Mouse (Mus musculus): ENCODE results near the gene Slc22a3. TPM values are rescaled to one million over a fixed set of nuclear protein-coding genes. Genes with fewer than 3 reads are reported as not detected.

Slc22a3 gene
- 0.11 and 0.17 TPM in 2 replicates for polyA plus RNA-seq (2014; fragmentation: Nextera tagmentation; extraction: Ambion mirVana)

DNA sequence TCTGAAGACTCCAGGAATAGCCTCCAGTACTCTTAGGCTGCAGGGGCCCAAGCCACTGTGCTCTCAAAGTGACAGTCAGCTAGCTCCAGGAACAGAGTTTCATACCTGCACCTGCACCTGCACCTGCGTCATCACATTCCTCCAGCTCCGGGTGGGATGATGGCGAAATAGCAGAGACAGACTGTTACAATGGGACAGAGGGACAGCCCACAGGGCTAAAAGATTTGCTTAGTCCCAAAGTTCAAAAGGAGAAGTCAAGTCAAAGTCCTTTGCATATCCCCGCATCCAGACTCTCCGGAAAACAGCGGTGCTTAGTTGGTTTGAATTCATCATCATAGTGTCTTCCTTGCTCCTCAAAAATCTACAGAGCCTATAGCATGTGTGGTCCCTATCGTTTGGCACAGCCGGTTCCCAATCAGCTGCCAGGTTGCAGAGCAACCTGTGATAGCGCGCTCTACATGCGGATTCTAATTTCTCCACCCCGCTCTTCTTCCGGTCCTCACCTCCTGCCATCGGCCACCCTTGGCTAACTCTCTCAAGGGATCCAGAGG, at the start of gene Slc22a3:
Slc22a3 (minus strand) TSS at position 51 of the 551 bp plus-strand sequence.
- DNase-seq (ENCODE audit: low spot score) (no peak), ATAC-seq (ENCODE audit: insufficient number of reproducible peaks, low FRiP score, low TSS enrichment, low read depth) (no peak)
- Histone ChIP-seq H3K27me3 (ENCODE audit: control insufficient read depth, insufficient read depth, low read length) (peaks cover 44% of the 10 kb centered on the region), H3K9me3 (ENCODE audit: control insufficient read depth, low read length) (no peaks in the 10 kb centered on the region), H3K9ac (ENCODE audit: low read length) (peak within 1 kb of the TSS; percentile 34; the same call in 1 of the 2 replicates), H3K27ac (replicated peaks; ENCODE audit: low read depth, low read length) (no peak within 1 kb of the TSS), H3K4me1 (ENCODE audit: control insufficient read depth, insufficient read depth, low read length) (0 out of 2 replicates have a peak, but pooled peaks cover 4% of the 10 kb centered on the region), H3K36me3 (ENCODE audit: control insufficient read depth, insufficient read depth, low read length) (no peaks in the 10 kb centered on the region), H3K4me3 (ENCODE audit: low read depth, low read length) (peak within 1 kb of the TSS; percentile 30), H3K4me2 (ENCODE audit: low read depth, severe bottlenecking) (peak within 1 kb of the TSS; percentile 57)
- 16% methylated on average over 14 of the region's 14 CpGs for WGBS

DNA sequence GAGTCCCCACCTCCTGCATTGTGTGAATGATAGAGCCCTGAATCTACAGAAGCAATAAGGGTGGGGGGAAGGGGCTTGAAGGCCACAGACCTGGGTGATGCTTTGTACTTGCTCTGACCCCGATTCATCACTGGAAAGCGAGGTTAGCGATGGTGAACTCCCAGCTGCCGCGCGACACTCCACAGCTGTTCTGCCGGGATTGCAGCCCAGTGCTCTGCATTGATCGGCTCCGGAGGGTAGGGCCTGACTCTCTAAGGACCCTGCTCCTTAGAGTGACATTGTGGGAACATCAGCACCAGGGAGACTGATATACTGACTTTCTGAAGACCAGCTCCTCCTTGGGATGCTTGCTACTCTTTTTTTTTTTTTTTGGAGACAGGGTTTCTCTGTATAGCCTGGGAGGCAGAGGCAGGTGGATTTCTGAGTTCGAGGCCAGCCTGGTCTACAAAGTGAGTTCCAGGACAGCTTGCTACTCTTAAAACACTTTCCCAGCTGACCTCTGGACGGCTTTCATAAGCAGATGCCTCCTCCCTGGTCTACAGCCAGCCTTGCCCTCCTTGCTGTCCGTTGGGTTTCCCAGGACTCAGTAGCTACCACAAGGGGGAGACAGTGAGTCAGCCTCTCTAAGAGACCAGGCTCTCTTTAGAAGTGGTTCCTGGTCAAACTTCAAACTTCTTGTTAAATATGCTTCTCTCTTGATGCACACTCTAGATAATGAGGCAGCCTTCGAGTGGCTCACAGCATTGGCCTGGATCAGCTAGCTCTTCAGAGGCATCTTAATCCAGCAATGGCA, 27.0 kb upstream of the Slc22a3 start:
- no peak overlapping the region for H3K4me3 ChIP-seq (ENCODE audit: low read depth, low read length)
- H3K36me3 ChIP-seq (ENCODE audit: control insufficient read depth, insufficient read depth, low read length) = no peaks in the 10 kb centered on the region
- H3K4me1 ChIP-seq (ENCODE audit: control insufficient read depth, insufficient read depth, low read length) = 0 out of 2 replicates have a peak, but pooled peaks cover 4% of the 10 kb centered on the region
- no peak overlapping the region for H3K9ac ChIP-seq (ENCODE audit: low read length)
- DNase-seq (ENCODE audit: low spot score) (peak; percentile 81), ATAC-seq (ENCODE audit: insufficient number of reproducible peaks, low FRiP score, low TSS enrichment, low read depth) (no peak)
- no peaks in the 10 kb centered on the region for H3K9me3 ChIP-seq (ENCODE audit: control insufficient read depth, low read length)
- H3K27ac ChIP-seq (replicated peaks; ENCODE audit: low read depth, low read length) = no peak overlapping the region
- H3K27me3 ChIP-seq (ENCODE audit: control insufficient read depth, insufficient read depth, low read length) = no peaks in the 10 kb centered on the region
- no peak overlapping the region for H3K4me2 ChIP-seq (ENCODE audit: low read depth, severe bottlenecking)
- WGBS = 63% methylated on average over 13 of the region's 13 CpGs

DNA sequence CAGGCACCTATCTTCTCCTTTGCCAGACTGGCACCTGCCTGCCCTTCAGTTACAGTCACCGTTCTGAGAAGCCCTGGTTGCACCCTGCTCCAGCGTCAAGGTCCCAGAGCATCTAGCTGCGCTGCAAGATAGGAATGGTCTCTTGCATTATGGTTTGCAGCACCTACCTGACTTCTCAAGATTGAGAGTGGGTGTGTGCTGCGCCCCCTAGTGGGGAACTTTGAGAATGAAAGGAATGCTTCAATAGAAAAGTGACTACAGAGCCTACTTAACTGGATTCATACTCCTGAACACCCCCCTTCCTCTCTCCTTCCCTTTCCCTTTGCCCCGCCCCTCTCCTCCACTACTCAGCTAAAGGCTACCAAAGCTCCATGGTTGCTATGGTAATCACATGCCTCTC, 24.6 kb upstream of the Slc22a3 start:
- Histone ChIP-seq H3K36me3 (ENCODE audit: control insufficient read depth, insufficient read depth, low read length) (no peaks in the 10 kb centered on the region), H3K9me3 (ENCODE audit: control insufficient read depth, low read length) (no peaks in the 10 kb centered on the region), H3K27me3 (ENCODE audit: control insufficient read depth, insufficient read depth, low read length) (no peaks in the 10 kb centered on the region), H3K4me1 (ENCODE audit: control insufficient read depth, insufficient read depth, low read length) (0 out of 2 replicates have a peak, but pooled peaks cover 4% of the 10 kb centered on the region), H3K27ac (replicated peaks; ENCODE audit: low read depth, low read length) (no peak overlapping the region), H3K4me2 (ENCODE audit: low read depth, severe bottlenecking) (no peak overlapping the region), H3K4me3 (ENCODE audit: low read depth, low read length) (no peak overlapping the region), H3K9ac (ENCODE audit: low read length) (no peak overlapping the region)
- no peak for ATAC-seq (ENCODE audit: insufficient number of reproducible peaks, low FRiP score, low TSS enrichment, low read depth)
- 35% methylated on average over 5 of the region's 5 CpGs for WGBS
- peak; percentile 82 for DNase-seq (ENCODE audit: low spot score)

DNA sequence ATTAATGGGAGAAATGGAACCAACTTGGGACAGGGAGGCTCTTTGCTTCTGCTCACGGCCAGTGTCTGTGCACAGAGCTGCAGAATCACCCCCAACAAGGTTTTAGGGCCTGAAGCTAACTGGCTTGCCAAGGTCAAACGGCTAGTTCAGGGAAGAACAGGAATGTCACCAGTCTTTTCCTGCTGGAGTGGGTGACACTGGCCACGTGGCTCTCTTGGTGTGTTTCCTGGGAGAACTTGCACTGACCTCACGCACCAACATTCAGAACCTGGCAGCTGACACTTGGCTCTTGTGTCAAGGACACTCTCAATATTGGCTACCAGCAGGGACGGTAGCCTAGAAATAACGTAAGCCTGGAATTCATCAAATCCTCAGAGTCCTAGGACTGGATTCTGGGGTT, 22.6 kb upstream of the Slc22a3 start:
- no peaks in the 10 kb centered on the region for H3K27me3 ChIP-seq (ENCODE audit: control insufficient read depth, insufficient read depth, low read length)
- H3K27ac ChIP-seq (replicated peaks; ENCODE audit: low read depth, low read length) = no peak overlapping the region
- 0 out of 2 replicates have a peak, but pooled peaks cover 4% of the 10 kb centered on the region for H3K4me1 ChIP-seq (ENCODE audit: control insufficient read depth, insufficient read depth, low read length)
- H3K4me3 ChIP-seq (ENCODE audit: low read depth, low read length) = no peak overlapping the region
- ATAC-seq (ENCODE audit: insufficient number of reproducible peaks, low FRiP score, low TSS enrichment, low read depth) = no peak
- H3K9me3 ChIP-seq (ENCODE audit: control insufficient read depth, low read length) = no peaks in the 10 kb centered on the region
- no peak for DNase-seq (ENCODE audit: low spot score)
- no peaks in the 10 kb centered on the region for H3K36me3 ChIP-seq (ENCODE audit: control insufficient read depth, insufficient read depth, low read length)
- 42% methylated on average over 6 of the region's 6 CpGs for WGBS
- no peak overlapping the region for H3K4me2 ChIP-seq (ENCODE audit: low read depth, severe bottlenecking)
- no peak overlapping the region for H3K9ac ChIP-seq (ENCODE audit: low read length)

DNA sequence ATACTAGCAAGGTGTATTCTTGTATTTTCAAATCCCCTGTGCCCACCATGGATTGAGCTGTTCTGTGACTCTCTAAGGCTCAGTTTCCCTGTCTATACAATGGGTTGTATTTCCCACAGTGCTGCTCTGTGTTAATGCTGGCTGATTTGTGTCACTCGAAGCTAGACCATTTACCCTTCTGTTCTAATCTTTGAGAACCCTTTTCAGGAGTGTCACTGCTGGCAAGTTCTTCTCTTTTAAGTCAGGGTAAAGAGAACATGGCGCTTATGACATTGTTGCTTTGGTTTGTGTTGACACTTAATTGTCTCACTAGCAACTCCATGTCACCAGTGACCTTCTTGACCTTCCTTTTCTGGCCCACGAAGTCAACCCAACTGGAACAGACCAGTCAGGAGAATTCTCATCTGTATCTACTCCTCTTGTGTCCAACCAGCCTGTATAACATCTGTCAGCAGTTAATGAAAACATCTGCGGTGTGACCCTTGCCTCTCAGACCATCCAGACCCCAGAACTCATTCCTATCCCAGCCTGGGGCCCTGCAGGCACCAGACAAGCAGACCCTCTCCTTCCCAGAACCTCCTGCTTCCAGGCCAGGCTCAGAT, 22.0 kb upstream of the Slc22a3 start:
- WGBS = 39% methylated on average over 4 of the region's 4 CpGs
- Histone ChIP-seq H3K4me1 (ENCODE audit: control insufficient read depth, insufficient read depth, low read length) (0 out of 2 replicates have a peak, but pooled peaks cover 4% of the 10 kb centered on the region), H3K27me3 (ENCODE audit: control insufficient read depth, insufficient read depth, low read length) (no peaks in the 10 kb centered on the region), H3K36me3 (ENCODE audit: control insufficient read depth, insufficient read depth, low read length) (no peaks in the 10 kb centered on the region), H3K4me2 (ENCODE audit: low read depth, severe bottlenecking) (no peak overlapping the region), H3K4me3 (ENCODE audit: low read depth, low read length) (no peak overlapping the region), H3K9me3 (ENCODE audit: control insufficient read depth, low read length) (no peaks in the 10 kb centered on the region), H3K27ac (replicated peaks; ENCODE audit: low read depth, low read length) (no peak overlapping the region), H3K9ac (ENCODE audit: low read length) (no peak overlapping the region)
- ATAC-seq (ENCODE audit: insufficient number of reproducible peaks, low FRiP score, low TSS enrichment, low read depth) (no peak), DNase-seq (ENCODE audit: low spot score) (no peak)

- no peak overlapping the region for H3K27ac ChIP-seq (replicated peaks; ENCODE audit: low read depth, low read length)
- H3K4me3 ChIP-seq (ENCODE audit: low read depth, low read length) = no peak overlapping the region
- no peaks in the 10 kb centered on the region for H3K4me1 ChIP-seq (ENCODE audit: control insufficient read depth, insufficient read depth, low read length)
- H3K36me3 ChIP-seq (ENCODE audit: control insufficient read depth, insufficient read depth, low read length) = no peaks in the 10 kb centered on the region
- ATAC-seq (ENCODE audit: insufficient number of reproducible peaks, low FRiP score, low TSS enrichment, low read depth) (no peak), DNase-seq (ENCODE audit: low spot score) (no peak)
- H3K9me3 ChIP-seq (ENCODE audit: control insufficient read depth, low read length) = no peaks in the 10 kb centered on the region; the same call in 1 of the 2 replicates
- H3K4me2 ChIP-seq (ENCODE audit: low read depth, severe bottlenecking) = no peak overlapping the region
- WGBS = 78% methylated on average over 2 of the region's 2 CpGs
- no peak overlapping the region for H3K9ac ChIP-seq (ENCODE audit: low read length)
- no peaks in the 10 kb centered on the region for H3K27me3 ChIP-seq (ENCODE audit: control insufficient read depth, insufficient read depth, low read length)
Measured at GRCm38 (mm10) chr17:12519089-12519488, 11.6 kb upstream of the Slc22a3 start.

DNA sequence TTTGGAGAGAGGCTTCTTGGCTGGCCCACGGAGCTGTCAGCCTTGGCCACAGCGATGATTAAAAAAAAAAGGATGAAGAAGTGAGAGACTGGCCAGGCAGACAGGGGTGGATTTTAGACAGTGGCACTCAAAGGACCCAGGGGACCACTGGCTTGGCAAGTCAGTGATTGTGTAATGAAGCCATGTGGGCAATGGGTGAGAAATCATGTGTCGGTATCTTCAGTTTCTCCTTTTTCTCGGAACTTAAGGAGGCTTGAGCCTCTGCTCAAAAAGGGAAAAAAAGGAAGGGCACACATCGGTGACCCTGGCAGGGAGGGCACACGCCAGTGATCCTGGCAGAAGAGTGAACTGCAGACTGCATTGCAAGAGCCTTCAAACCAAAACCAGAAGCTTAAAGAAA, 10.7 kb upstream of the Slc22a3 start:
- no peak for DNase-seq (ENCODE audit: low spot score)
- H3K36me3 ChIP-seq (ENCODE audit: control insufficient read depth, insufficient read depth, low read length) = no peaks in the 10 kb centered on the region
- H3K27me3 ChIP-seq (ENCODE audit: control insufficient read depth, insufficient read depth, low read length) = no peaks in the 10 kb centered on the region
- 90% methylated on average over 6 of the region's 6 CpGs for WGBS
- no peak overlapping the region for H3K27ac ChIP-seq (replicated peaks; ENCODE audit: low read depth, low read length)
- H3K4me3 ChIP-seq (ENCODE audit: low read depth, low read length) = no peak overlapping the region
- no peak overlapping the region for H3K9ac ChIP-seq (ENCODE audit: low read length)
- H3K4me2 ChIP-seq (ENCODE audit: low read depth, severe bottlenecking) = no peak overlapping the region
- no peak for ATAC-seq (ENCODE audit: insufficient number of reproducible peaks, low FRiP score, low TSS enrichment, low read depth)
- no peaks in the 10 kb centered on the region; the same call in 1 of the 2 replicates for H3K9me3 ChIP-seq (ENCODE audit: control insufficient read depth, low read length)
- no peaks in the 10 kb centered on the region for H3K4me1 ChIP-seq (ENCODE audit: control insufficient read depth, insufficient read depth, low read length)

DNA sequence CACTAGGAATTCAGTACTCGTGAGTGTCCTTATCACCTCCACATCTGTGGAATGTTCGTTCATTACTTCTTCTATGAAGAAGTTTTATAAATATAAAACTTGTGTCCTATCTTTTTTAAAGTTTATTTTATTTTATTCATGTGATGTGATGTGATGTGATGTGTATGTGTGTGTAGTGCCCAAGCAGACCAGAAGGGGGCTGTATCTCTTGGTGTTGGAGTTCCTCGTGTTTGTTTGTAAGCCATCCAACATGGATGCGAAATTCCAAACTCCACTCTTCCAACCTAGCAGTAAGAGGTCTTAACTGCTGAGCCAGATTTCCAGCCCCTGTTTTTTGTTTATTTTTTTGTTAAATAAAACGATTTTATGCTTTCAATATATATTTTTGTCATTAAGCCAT, 6.5 kb upstream of the Slc22a3 start:
- DNase-seq (ENCODE audit: low spot score) (no peak), ATAC-seq (ENCODE audit: insufficient number of reproducible peaks, low FRiP score, low TSS enrichment, low read depth) (no peak)
- no peaks in the 10 kb centered on the region for H3K4me1 ChIP-seq (ENCODE audit: control insufficient read depth, insufficient read depth, low read length)
- H3K9me3 ChIP-seq (ENCODE audit: control insufficient read depth, low read length) = no peaks in the 10 kb centered on the region
- H3K9ac ChIP-seq (ENCODE audit: low read length) = no peak overlapping the region
- no peak overlapping the region for H3K4me3 ChIP-seq (ENCODE audit: low read depth, low read length)
- 85% methylated on average over 5 of the region's 5 CpGs for WGBS
- H3K4me2 ChIP-seq (ENCODE audit: low read depth, severe bottlenecking) = no peak overlapping the region
- H3K27ac ChIP-seq (replicated peaks; ENCODE audit: low read depth, low read length) = no peak overlapping the region
- peaks cover 2% of the 10 kb centered on the region; the same call in 1 of the 2 replicates for H3K27me3 ChIP-seq (ENCODE audit: control insufficient read depth, insufficient read depth, low read length)
- no peaks in the 10 kb centered on the region for H3K36me3 ChIP-seq (ENCODE audit: control insufficient read depth, insufficient read depth, low read length)
